Mouse (Mus musculus) natural killer cell, adult 2 months (primary cell): Measurements from ENCODE around the gene Kalrn.

ENCODE experiments used
- DNase-seq, 2 experiments: peaks; one replicate each; pipeline ENCODE4 v3.0.0; 2022; ENCODE audit warnings: low spot score in 2 of 2

Kalrn gene

DNA sequence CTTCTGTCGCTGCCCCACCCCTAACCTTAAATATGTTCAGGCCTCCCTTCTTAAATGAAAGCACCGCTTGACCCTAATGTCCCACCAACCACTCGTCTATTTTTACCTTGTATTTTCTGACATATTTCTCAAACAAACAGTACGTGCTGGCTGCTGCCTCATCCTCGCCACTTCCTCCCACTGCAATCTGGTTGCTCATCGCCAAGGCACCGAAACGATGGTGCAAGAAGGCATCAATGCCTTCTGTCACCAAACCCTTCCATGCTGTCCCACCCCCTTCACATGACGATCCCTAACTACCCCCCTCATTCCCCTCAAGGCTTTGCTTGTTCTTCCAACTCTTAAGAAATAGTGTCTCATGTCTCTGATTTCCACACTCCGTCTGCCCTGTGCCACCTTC, 69.1 kb downstream of the Kalrn start:
- DNase-seq = no peak

- no peak for DNase-seq
These were observed 71.2 kb downstream of the Kalrn start for GRCm38 (mm10) chr16:34502110-34502509.

GRCm38 (mm10) chr16:34494741-34495140, 78.6 kb downstream of the Kalrn start:
- DNase-seq = no peak

- no peak for DNase-seq
These were observed 79.4 kb downstream of the Kalrn start for GRCm38 (mm10) chr16:34493914-34494313.

DNA sequence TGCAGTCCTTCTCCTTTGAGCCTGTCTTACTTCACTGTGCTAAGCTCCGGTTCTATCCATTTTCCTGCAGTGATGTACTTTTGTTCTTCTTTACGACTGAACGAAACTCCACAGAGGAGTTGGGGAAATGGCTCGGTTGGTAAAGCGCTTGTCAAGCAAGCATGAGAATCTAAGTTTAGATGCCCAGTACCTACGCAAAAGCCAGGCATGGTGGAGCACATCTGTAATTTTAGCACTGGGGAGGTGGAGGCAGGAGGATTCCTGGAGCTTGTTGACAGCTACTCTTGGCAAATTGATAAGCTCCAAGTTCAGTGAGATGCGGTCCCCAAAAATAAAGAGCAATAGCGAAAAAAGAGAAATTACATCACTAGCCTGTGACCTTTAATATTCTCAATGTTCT, 82.1 kb downstream of the Kalrn start:
- DNase-seq = no peak

DNA sequence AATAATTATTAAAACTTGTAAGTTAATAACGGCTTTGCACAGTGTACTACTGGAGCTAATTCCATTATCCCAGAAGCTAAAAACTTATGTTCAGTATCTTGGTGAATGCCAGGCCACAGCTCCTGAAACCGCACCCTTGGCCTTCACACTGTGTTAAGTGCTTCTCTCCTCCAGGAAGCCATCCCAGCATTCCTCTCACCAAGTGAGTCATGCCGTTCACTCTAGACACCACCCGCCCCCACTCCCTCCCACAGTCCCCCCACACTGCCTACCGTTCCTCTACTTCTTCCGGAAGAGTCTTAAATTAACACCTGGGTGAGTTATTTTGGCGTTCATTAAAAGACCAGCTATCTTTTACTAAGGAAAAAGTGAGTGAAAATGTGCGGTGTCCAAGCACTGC, 82.8 kb downstream of the Kalrn start:
- no peak for DNase-seq

- DNase-seq = no peak
These were observed 83.5 kb downstream of the Kalrn start for GRCm38 (mm10) chr16:34489805-34490325.

- DNase-seq = no peak
These were observed 85.5 kb downstream of the Kalrn start for GRCm38 (mm10) chr16:34487823-34488222.

DNA sequence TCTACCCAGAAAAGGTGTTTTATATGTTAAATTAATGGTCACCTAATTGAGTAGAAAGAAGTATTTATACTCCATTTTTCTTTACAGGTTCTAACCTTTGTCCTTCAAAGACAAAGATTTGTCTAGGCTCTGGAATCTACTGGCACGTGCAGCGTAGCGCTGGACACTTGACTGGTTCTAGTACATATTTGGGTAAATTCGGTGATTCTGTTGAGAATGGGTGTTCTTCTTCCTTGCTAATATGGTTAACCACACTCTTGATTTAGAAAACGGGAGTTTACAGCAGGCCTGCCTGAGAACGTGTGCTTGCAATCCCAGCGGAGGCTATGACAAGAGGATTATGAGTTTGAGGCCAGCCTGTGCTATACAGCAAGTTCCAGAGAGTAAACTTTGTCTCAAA, 86.1 kb downstream of the Kalrn start:
- DNase-seq = no peak

- DNase-seq = no peak
These were observed 87.8 kb downstream of the Kalrn start for GRCm38 (mm10) chr16:34485483-34485882.

- DNase-seq = no peak
These were observed 88.4 kb downstream of the Kalrn start for GRCm38 (mm10) chr16:34484921-34485320.

DNA sequence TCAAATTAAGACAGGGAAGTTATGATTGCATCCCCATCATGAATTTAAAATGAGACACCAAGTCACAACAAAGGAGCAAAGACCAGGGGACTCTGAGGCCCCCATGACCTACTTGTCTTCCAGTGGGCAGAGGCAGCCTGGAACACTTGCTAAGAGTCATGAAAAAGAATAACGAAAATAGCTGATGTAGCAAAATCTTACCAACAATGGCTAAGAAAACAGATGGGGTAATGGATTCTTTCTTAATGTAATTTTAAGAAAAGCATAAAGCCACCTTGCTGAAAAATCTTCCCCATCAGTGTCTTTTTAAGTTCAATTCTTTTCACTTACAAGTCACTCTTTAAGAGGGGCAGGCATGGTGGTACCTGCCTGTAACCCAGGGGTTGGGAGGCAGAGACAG, 89.1 kb downstream of the Kalrn start:
- no peak for DNase-seq

- DNase-seq = no peak
These were observed 89.6 kb downstream of the Kalrn start for GRCm38 (mm10) chr16:34483716-34484115.

DNA sequence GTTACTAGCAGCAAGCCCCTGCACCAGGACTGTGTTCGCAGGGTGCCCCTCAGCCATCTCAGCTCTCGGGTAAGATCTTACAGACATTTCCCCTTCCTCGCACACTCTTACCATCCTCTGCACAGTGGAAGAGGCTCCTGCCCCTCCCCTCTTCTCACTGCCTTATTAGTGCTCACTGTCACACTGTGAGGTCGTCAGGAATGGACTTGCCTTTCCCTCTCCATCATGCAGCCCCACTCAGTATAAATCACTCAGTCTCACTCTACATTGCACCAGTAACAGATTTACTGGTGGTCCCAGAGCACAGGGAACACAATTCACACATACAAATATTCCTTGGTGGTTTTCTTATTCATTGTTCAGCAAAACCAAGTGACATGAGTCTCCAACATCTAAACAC, 98.6 kb downstream of the Kalrn start:
- no peak for DNase-seq

GRCm38 (mm10) chr16:34473891-34474290, 99.4 kb downstream of the Kalrn start:
- no peak for DNase-seq

DNA sequence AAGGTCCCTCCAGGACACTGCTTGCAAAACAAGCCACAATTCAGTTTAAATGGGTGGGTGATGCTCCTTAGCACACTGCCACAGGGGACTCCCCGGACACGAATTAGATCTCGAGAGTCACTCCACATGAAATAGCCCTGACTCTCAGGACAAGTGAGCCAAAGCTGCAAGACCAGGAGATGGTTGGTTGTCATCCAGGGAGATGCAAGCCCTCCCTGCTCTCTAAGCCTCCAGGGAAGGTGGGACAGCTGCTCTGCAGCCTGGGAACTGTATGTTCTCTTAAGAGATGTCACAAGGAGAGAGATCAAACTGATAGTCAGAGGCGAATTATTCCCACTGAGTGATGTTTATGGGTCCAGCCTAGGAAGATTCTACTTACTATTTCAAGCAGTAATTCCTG, 101.9 kb downstream of the Kalrn start:
- DNase-seq = no peak

GRCm38 (mm10) chr16:34470343-34470742, 103.0 kb downstream of the Kalrn start:
- no peak for DNase-seq

DNA sequence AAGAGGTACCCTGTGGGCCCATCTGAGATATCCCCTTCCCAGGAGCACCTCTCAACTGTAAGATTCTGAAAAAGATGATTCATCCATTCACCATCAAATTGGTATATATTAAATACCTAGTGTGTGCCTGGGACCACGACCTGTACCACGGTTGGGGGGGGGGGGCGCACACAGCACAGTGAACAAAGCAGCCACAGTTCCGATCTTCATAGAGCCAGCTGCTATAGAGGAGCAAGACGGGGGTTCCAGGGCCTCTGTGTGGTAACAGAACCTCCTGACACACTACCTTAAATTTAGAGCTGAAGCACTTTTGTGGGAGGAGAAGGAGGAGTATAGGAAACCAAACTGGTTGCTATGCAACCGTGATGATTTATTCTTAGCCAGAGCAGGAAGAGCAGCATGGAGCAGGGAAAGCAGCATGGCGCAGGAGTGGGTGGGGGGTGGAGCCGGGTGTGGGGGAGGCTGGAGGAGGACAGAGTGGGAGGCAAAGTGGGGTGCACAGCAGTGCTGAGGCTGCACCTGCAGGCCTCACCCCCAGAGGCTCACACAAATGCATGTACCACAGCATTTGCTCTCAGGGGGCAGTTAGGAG, 104.0 kb downstream of the Kalrn start:
- DNase-seq = no peak

GRCm38 (mm10) chr16:34466649-34467048, 106.7 kb downstream of the Kalrn start:
- DNase-seq = no peak

DNA sequence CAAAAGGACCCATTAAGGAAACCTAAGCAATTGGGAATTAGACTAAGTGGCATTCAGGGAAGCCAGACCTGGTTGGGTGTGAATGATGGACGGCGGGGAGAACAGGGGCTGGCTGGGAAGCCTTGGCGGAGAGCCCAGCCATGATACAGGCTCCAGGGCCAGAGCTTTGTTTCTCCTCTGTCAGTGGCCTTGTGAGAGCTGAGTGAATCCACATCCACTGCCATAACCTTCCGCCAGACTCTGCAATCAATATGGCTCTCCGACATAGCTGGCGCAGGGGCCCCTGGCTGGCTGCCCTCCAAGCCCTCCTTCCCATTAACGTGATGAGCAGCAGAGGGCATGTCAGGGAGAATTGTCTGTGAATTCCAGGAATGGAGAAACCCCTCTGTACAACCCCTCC, 117.0 kb downstream of the Kalrn start:
- DNase-seq = no peak

GRCm38 (mm10) chr16:34445666-34446065, 127.7 kb downstream of the Kalrn start:
- DNase-seq = no peak

- DNase-seq = no peak
These were observed 131.6 kb downstream of the Kalrn start for GRCm38 (mm10) chr16:34441704-34442103.

GRCm38 (mm10) chr16:34440994-34441414, 132.3 kb downstream of the Kalrn start:
- no peak for DNase-seq

GRCm38 (mm10) chr16:34440019-34440615, 133.2 kb downstream of the Kalrn start:
- DNase-seq = no peak
